Mouse (Mus musculus) G1E (cell line): ENCODE results near the gene Pld4.
"Not testable (repeated sequence)": the region's sequence is repeated elsewhere in the genome, so short reads cannot be mapped to it uniquely, and the experiment has no call there.

Experiments
- CTCF ChIP-seq: IDR thresholded peaks from 2 replicates; pipeline ENCODE4 v1.5.1; 2012; ENCODE audit warnings: low read depth, low read length, inconsistent platforms, mixed read lengths
- TAL1 ChIP-seq: conservative IDR thresholded peaks from 2 replicates; pipeline ENCODE4 v1.6.1; 2012; ENCODE audit warnings: low read depth, low read length, inconsistent platforms, mixed read lengths

DNA sequence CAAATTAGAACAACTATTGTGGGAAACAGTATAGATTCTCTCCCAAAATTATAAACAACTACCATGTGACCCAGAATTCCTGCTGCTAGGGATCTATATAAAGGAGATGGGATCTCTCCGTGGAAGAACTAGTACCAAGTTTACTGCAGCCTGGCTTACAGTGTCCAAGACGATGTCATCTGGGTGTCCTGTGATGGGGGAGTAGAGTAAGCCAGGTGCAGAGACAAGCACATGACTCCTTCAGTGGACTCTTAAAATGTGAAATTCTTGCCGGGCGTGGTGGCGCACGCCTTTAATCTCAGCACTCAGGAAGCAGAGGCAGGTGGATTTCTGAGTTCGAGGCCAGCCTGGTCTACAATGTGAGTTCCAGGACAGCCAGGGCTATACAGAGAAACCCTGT lies 56.4 kb downstream of the Pld4 start:
- TF ChIP-seq TAL1, CTCF: not testable (repeated sequence)
